17 mouse cellular contexts compared by ENCODE assay signal in the genomic region with DNA sequence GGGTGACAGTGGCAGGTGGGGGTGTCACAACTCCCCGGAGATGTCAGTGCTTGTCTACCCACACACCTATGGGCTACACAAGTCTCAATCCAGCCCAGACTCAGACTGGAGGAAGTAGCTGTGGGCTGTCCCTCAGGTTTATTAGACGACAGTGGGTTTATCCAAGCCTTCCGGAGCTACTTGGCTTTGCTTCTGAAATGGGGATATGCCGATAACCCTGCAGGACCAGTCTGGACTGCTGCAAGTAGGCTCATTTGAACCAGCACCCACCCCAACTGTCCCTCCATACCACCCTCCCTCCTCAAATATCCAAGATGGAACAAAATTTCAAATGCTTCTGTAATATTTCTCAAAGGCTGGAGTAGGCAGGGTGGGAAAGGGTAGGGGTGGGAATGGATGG. TPM values are rescaled to one million over a fixed set of nuclear protein-coding genes. Genes with fewer than 3 reads are reported as not detected.
DNase-seq lines count a peak whose midpoint lies in the region; ATAC-seq and TF ChIP-seq lines count a peak whose summit lies in the region.
"Had no signal": no experiment of that assay in that cellular context is flagged by ENCODE, and none has a peak within 500 bp of the region (broad histone marks: within the 10 kb centered on the region; RNA-seq: fewer than 3 reads in every experiment).

No protein-coding gene starts in this region.

- DNase-seq in heart, adult 2 months, result no peak
- no peak for DNase-seq in heart, adult 11 months
- no peak for DNase-seq in kidney, postnatal 14 days
- DNase-seq in lung, postnatal 0 days (ENCODE audit: low spot score), result peak; percentile 53
- DNase-seq in lung, postnatal 14 days, result no peak
- DNase-seq in forebrain, embryonic 10.5 days (ENCODE audit: extremely low spot score, low spot score), result no peak
- no peak for DNase-seq in urinary bladder, adult 18-20 months (ENCODE audit: low spot score in 2 of 2)
- DNase-seq: B cell, adult 2 months; spleen, adult 18-20 months; thymus, postnatal 36 days had no signal

- no peak for TF ChIP-seq EP300 in heart, adult 2 months (IDR thresholded peaks at IDR 0.05; ENCODE audit: insufficient read depth, low read depth, low read length)
- TF ChIP-seq EP300 in lung, postnatal 0 days (IDR thresholded peaks at IDR 0.05), result no peak

- no peak overlapping the region for H3K9ac ChIP-seq in heart, adult 2 months (ENCODE audit: low read depth, low read length)
- 0 out of 2 replicates have a peak overlapping the region, but pooled peaks have one; percentile 15 for H3K9ac ChIP-seq in kidney, embryonic 16.5 days (replicated peaks; ENCODE audit: low read length)
- no peak overlapping the region for H3K9ac ChIP-seq in lung, postnatal 0 days (replicated peaks; ENCODE audit: low read depth)
- H3K9ac ChIP-seq: hindbrain, embryonic 14.5 days; neural tube, embryonic 13.5 days had no signal

- H3K27me3 ChIP-seq in heart, adult 2 months (ENCODE audit: control insufficient read depth, insufficient read depth, low read length), result no peaks in the 10 kb centered on the region
- peaks cover 4% of the 10 kb centered on the region; the same call in 1 of the 2 replicates for H3K27me3 ChIP-seq in kidney, embryonic 16.5 days (ENCODE audit: insufficient read depth, low read length)
- H3K27me3 ChIP-seq in lung, postnatal 0 days (replicated peaks; ENCODE audit: insufficient read depth, low read length), result no peaks in the 10 kb centered on the region
- H3K27me3 ChIP-seq in forebrain, embryonic 10.5 days (ENCODE audit: poor library complexity, severe bottlenecking), result peaks cover 37% of the 10 kb centered on the region
- H3K27me3 ChIP-seq: neural tube, embryonic 13.5 days had no signal

- H3K79me2 ChIP-seq in heart, adult 2 months (replicated peaks; ENCODE audit: control insufficient read depth, insufficient read depth, low read length), result no peaks in the 10 kb centered on the region

- H3K4me1 ChIP-seq in heart, adult 2 months (ENCODE audit: control insufficient read depth, insufficient read depth, low read length), result peaks cover 9% of the 10 kb centered on the region
- H3K4me1 ChIP-seq in kidney, embryonic 16.5 days (ENCODE audit: insufficient read depth, low read length), result peaks cover 61% of the 10 kb centered on the region
- peaks cover 32% of the 10 kb centered on the region for H3K4me1 ChIP-seq in lung, postnatal 0 days (ENCODE audit: insufficient read depth, low read depth, low read length)
- peaks cover 42% of the 10 kb centered on the region for H3K4me1 ChIP-seq in forebrain, embryonic 10.5 days

- peak overlapping the region; percentile 49 for H3K27ac ChIP-seq in heart, adult 2 months
- peak overlapping the region; percentile 81 for H3K27ac ChIP-seq in kidney, embryonic 16.5 days (ENCODE audit: low read length)
- peak overlapping the region; percentile 93 for H3K27ac ChIP-seq in lung, postnatal 0 days (ENCODE audit: low read length)
- no peak overlapping the region for H3K27ac ChIP-seq in forebrain, embryonic 10.5 days
- H3K27ac ChIP-seq: embryonic facial prominence, embryonic 10.5 days; hindbrain, embryonic 14.5 days; limb, embryonic 12.5 days; neural tube, embryonic 13.5 days; stomach, postnatal 0 days had no signal

- TF ChIP-seq CTCF in heart, adult 2 months (IDR thresholded peaks at IDR 0.05), result no peak
- no peak for TF ChIP-seq CTCF in lung, postnatal 0 days (IDR thresholded peaks at IDR 0.05)

- H3K9me3 ChIP-seq in kidney, embryonic 16.5 days (ENCODE audit: low read length), result no peaks in the 10 kb centered on the region
- no peaks in the 10 kb centered on the region for H3K9me3 ChIP-seq in lung, postnatal 0 days (ENCODE audit: low read length)
- H3K9me3 ChIP-seq in forebrain, embryonic 10.5 days, result no peaks in the 10 kb centered on the region
- H3K9me3 ChIP-seq: embryonic facial prominence, embryonic 10.5 days; limb, embryonic 12.5 days; neural tube, embryonic 13.5 days had no signal

- TF ChIP-seq POLR2A in heart, adult 2 months (IDR thresholded peaks at IDR 0.05; ENCODE audit: insufficient read depth, low read depth, low read length), result no peak

- no peak overlapping the region for H3K4me3 ChIP-seq in heart, adult 2 months
- H3K4me3 ChIP-seq in kidney, embryonic 16.5 days (ENCODE audit: low read length), result no peak overlapping the region
- H3K4me3 ChIP-seq in lung, postnatal 0 days (ENCODE audit: low read depth, low read length), result no peak overlapping the region
- H3K4me3 ChIP-seq in forebrain, embryonic 10.5 days, result no peak overlapping the region
- H3K4me3 ChIP-seq: embryonic facial prominence, embryonic 10.5 days; limb, embryonic 12.5 days; neural tube, embryonic 13.5 days had no signal

- intact Hi-C loops in heart, adult 2 months (cut with DNase I), result loop anchor here (5.0 kb wide), 2 partner anchors 189 to 409 kb away; no protein-coding TSS in a partner anchor

- no peak overlapping the region for H3K4me2 ChIP-seq in kidney, embryonic 16.5 days (replicated peaks; ENCODE audit: low read depth, low read length)
- H3K4me2 ChIP-seq in lung, postnatal 0 days (replicated peaks; ENCODE audit: low read depth, low read length), result 0 out of 2 replicates have a peak overlapping the region, but pooled peaks have one; percentile 44
- H3K4me2 ChIP-seq: hindbrain, embryonic 14.5 days; limb, embryonic 12.5 days; neural tube, embryonic 13.5 days had no signal

- peak; percentile 6; the same call in 1 of the 2 replicates for ATAC-seq in kidney, embryonic 16.5 days (ENCODE audit: low FRiP score, low TSS enrichment)
- ATAC-seq in lung, postnatal 0 days, result peak; percentile 2; the same call in 1 of the 2 replicates
- ATAC-seq: midbrain, embryonic 16.5 days had no signal

- WGBS in heart, adult 2 months, result 28% methylated on average over 4 of the region's 4 CpGs
- 61% methylated on average over 4 of the region's 4 CpGs for WGBS in kidney, embryonic 16.5 days
- WGBS in lung, postnatal 0 days, result 21% methylated on average over 4 of the region's 4 CpGs
- WGBS in forebrain, embryonic 10.5 days, result 83% methylated on average over 4 of the region's 4 CpGs

- H3K36me3 ChIP-seq in heart, adult 2 months (ENCODE audit: control insufficient read depth, insufficient read depth, low read length), result no peaks in the 10 kb centered on the region
- no peaks in the 10 kb centered on the region for H3K36me3 ChIP-seq in kidney, embryonic 16.5 days (ENCODE audit: insufficient read depth, low read length)
- no peaks in the 10 kb centered on the region for H3K36me3 ChIP-seq in lung, postnatal 0 days (ENCODE audit: insufficient read depth, low read length)
- no peaks in the 10 kb centered on the region for H3K36me3 ChIP-seq in forebrain, embryonic 10.5 days (replicated peaks)
- H3K36me3 ChIP-seq: embryonic facial prominence, embryonic 10.5 days; limb, embryonic 12.5 days; neural tube, embryonic 13.5 days had no signal

RNA-seq across cellular contexts. Expression of a gene that starts 23.8 kb away (rescaled TPM):
- total RNA-seq in heart, adult 2 months (2021), result 1 to 10 TPM; 2.5 to 3.1 TPM
- 4.2 and 4.3 TPM in 2 replicates for polyA plus RNA-seq in heart, adult 2 months (2012; rRNA removed)
- 16.8 and 18.2 TPM in 2 replicates for polyA plus RNA-seq in kidney, embryonic 16.5 days (2015; fragmentation: Nextera tagmentation; extraction: Ambion mirVana)
- 11.2 and 11.5 TPM in 2 replicates for polyA plus RNA-seq in lung, postnatal 0 days (2015; fragmentation: Nextera tagmentation; extraction: Ambion mirVana)
- 19.6 and 20.5 TPM in 2 replicates for polyA plus RNA-seq in forebrain, embryonic 10.5 days (2016; fragmentation: Nextera tagmentation; extraction: Ambion mirVana)

RNA-seq across cellular contexts. Expression of a gene that starts 29.6 kb away (rescaled TPM):
- total RNA-seq in heart, adult 2 months (2021), result under 1 TPM; 0.07 to 0.39 TPM
- 0.26 and 0.53 TPM in 2 replicates for polyA plus RNA-seq in heart, adult 2 months (2012; rRNA removed)
- polyA plus RNA-seq in kidney, embryonic 16.5 days (2015; fragmentation: Nextera tagmentation; extraction: Ambion mirVana), result 0.32 and 0.50 TPM in 2 replicates
- 0.81 and 0.95 TPM in 2 replicates for polyA plus RNA-seq in lung, postnatal 0 days (2015; fragmentation: Nextera tagmentation; extraction: Ambion mirVana)
- polyA plus RNA-seq in forebrain, embryonic 10.5 days (2016; fragmentation: Nextera tagmentation; extraction: Ambion mirVana), result 0.32 and 0.44 TPM in 2 replicates

RNA-seq across cellular contexts. Expression of a gene that starts 40.8 kb away (rescaled TPM):
- 1 to 10 TPM; 4.2 to 5.2 TPM for total RNA-seq in heart, adult 2 months (2021)
- polyA plus RNA-seq in heart, adult 2 months (2012; rRNA removed), result 3.5 and 4.5 TPM in 2 replicates
- polyA plus RNA-seq in kidney, embryonic 16.5 days (2015; fragmentation: Nextera tagmentation; extraction: Ambion mirVana), result 9.3 and 10.9 TPM in 2 replicates
- 5.2 and 6.0 TPM in 2 replicates for polyA plus RNA-seq in lung, postnatal 0 days (2015; fragmentation: Nextera tagmentation; extraction: Ambion mirVana)
- polyA plus RNA-seq in forebrain, embryonic 10.5 days (2016; fragmentation: Nextera tagmentation; extraction: Ambion mirVana), result 10.9 and 13.7 TPM in 2 replicates
